8 mouse cellular contexts compared by ENCODE assay signal in genomic region chr5:28165358-28166255, GRCm38 (mm10). TPM values are rescaled to one million over a fixed set of nuclear protein-coding genes. Genes with fewer than 3 reads are reported as not detected.
DNase-seq lines count a peak whose midpoint lies in the region; ATAC-seq and TF ChIP-seq lines count a peak whose summit lies in the region.

Gene En2 (plus strand): TSS chr5:28165694.

- TF ChIP-seq CTCF in lung, adult 2 months (IDR thresholded peaks at IDR 0.05; ENCODE audit: insufficient read depth, low read length): no peak
- TF ChIP-seq CTCF in kidney, adult 2 months (conservative IDR thresholded peaks at IDR 0.05; ENCODE audit: insufficient read depth, insufficient read length, low read depth, low read length): no peak

- peak within 1 kb of the TSS; percentile 61 for H3K4me2 ChIP-seq in liver, embryonic 15.5 days

- DNase-seq in lung, adult 2 months: peak; percentile 14
- no peak for DNase-seq in lung, postnatal 25 days (ENCODE audit: low spot score)
- DNase-seq in cerebellum, postnatal 36 days: peak; percentile 94 to 96
- DNase-seq in gastrocnemius, postnatal 36 days: peak; percentile 39 to 48
- peak; percentile 38 for DNase-seq in kidney, adult 2 months
- DNase-seq in retina, postnatal 7 days (ENCODE audit: low read depth, low spot score): peak; percentile 43
- no peak for DNase-seq in spleen, postnatal 14 days (ENCODE audit: low spot score in 2 of 2)

- H3K9ac ChIP-seq in liver, embryonic 15.5 days: no peak within 1 kb of the TSS

- peak within 1 kb of the TSS; percentile 46 for H3K4me3 ChIP-seq in lung, adult 2 months (replicated peaks; ENCODE audit: extremely low read depth, low read depth, low read length)
- peak within 1 kb of the TSS; percentile 36 for H3K4me3 ChIP-seq in kidney, adult 2 months (ENCODE audit: insufficient read depth, low read depth, low read length)
- peak within 1 kb of the TSS; percentile 37 for H3K4me3 ChIP-seq in liver, embryonic 15.5 days (replicated peaks)

- intact Hi-C loops in gastrocnemius, postnatal 36 days (cut with DNase I): no loop called here

- H3K9me3 ChIP-seq in liver, embryonic 15.5 days (replicated peaks): no peaks in the 10 kb centered on the region

- TF ChIP-seq POLR2A in lung, adult 2 months (IDR thresholded peaks at IDR 0.05; ENCODE audit: borderline replicate concordance, extremely low read depth, low read depth, low read length): no peak
- no peak for TF ChIP-seq POLR2A in kidney, adult 2 months (IDR thresholded peaks at IDR 0.05; ENCODE audit: low read depth, low read length)

- H3K27me3 ChIP-seq in kidney, adult 2 months (replicated peaks; ENCODE audit: control insufficient read depth, insufficient read depth, low read length): peaks cover 15% of the 10 kb centered on the region
- H3K27me3 ChIP-seq in liver, embryonic 15.5 days: peaks cover 99% of the 10 kb centered on the region

- no peak within 1 kb of the TSS for H3K27ac ChIP-seq in kidney, adult 2 months (ENCODE audit: insufficient read depth, low read depth, low read length)
- no peak within 1 kb of the TSS for H3K27ac ChIP-seq in liver, embryonic 15.5 days (replicated peaks)

- H3K36me3 ChIP-seq in kidney, adult 2 months (ENCODE audit: control insufficient read depth, insufficient read depth, low read length): no peaks in the 10 kb centered on the region
- no peaks in the 10 kb centered on the region for H3K36me3 ChIP-seq in liver, embryonic 15.5 days (replicated peaks)

- peaks cover 3% of the 10 kb centered on the region; the same call in 1 of the 2 replicates for H3K4me1 ChIP-seq in lung, adult 2 months (ENCODE audit: control insufficient read depth, insufficient read depth, low read length)
- H3K4me1 ChIP-seq in kidney, adult 2 months (ENCODE audit: control insufficient read depth, insufficient read depth, low read length): no peaks in the 10 kb centered on the region
- peaks cover 23% of the 10 kb centered on the region for H3K4me1 ChIP-seq in liver, embryonic 15.5 days (replicated peaks)

- 2% methylated on average over 106 of the region's 113 CpGs for WGBS in lung, adult 2 months
- 1% methylated on average over 108 of the region's 113 CpGs for WGBS in kidney, adult 2 months
- WGBS in liver, embryonic 15.5 days (ENCODE audit: insufficient replicate concordance): under 1% methylated on average over 104 of the region's 113 CpGs

- no peak for ATAC-seq in liver, embryonic 15.5 days (ENCODE audit: insufficient read depth)

RNA-seq across cellular contexts. Expression of gene En2, which starts in this region (rescaled TPM):
- polyA plus RNA-seq in lung, adult 2 months (2012; rRNA removed): not detected in 2 replicates
- under 1 TPM; 0.23 to 0.30 TPM for total RNA-seq in gastrocnemius, postnatal 36 days (2021)
- polyA plus RNA-seq in kidney, adult 2 months (2012; rRNA removed): 0.09 and 0.15 TPM in 2 replicates
- not detected in 2 replicates for polyA plus RNA-seq in liver, embryonic 15.5 days (2015; fragmentation: Nextera tagmentation; extraction: Ambion mirVana)

Comparison
In these comparisons a context has a peak if more than half of its experiments do, and no peak if none do; other contexts are left out.
1. Peak in DNase-seq and H3K4me3 ChIP-seq in lung, adult 2 months; RNA of the gene not detected or under 1 TPM.
2. Peak in DNase-seq in gastrocnemius, postnatal 36 days; RNA of the gene not detected or under 1 TPM.
3. Peak in DNase-seq and H3K4me3 ChIP-seq in kidney, adult 2 months; RNA of the gene not detected or under 1 TPM.
4. DNase-seq: peak in cerebellum, postnatal 36 days (2 of 2) and retina, postnatal 7 days (single experiment); none in lung, postnatal 25 days (single experiment) and spleen, postnatal 14 days (0 of 2).
5. Peak in every context shown above with its lines, with median percentiles within 50 percentile points of each other: H3K4me3 ChIP-seq.